Mouse (Mus musculus) liver (tissue): Measurements from ENCODE around the gene Tmx2.

Source experiments
- DNase-seq: peaks from one replicate; pipeline ENCODE4 v3.0.0-alpha.2; 2020; ENCODE audit warnings: mixed read lengths

Gene Tmx2

DNA sequence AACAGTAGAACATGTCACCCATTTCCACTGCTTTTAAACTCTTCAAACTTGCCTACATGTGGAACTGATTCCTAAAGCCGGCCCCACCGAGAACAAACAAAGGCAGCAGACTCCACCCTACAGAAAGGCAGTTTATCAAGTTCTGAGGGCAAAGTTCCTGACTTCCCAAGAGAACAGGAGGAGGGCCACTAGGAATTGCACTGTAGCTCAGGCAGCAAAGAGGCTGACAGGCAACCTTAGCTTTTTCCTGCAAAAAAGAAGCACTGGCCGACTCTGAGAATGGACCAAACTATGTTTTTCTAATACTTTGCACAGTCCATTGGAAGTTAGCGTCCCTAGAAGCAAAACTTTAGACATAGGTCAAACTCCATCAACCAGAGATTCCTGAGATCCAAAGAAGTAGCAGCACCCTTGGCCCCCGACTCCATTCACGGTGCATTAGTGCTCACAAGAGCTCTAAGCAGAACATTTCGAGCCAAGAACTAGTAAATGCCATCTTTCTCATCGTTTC, 42.7 kb downstream of the Tmx2 start:
- peak; percentile 14 for DNase-seq

DNA sequence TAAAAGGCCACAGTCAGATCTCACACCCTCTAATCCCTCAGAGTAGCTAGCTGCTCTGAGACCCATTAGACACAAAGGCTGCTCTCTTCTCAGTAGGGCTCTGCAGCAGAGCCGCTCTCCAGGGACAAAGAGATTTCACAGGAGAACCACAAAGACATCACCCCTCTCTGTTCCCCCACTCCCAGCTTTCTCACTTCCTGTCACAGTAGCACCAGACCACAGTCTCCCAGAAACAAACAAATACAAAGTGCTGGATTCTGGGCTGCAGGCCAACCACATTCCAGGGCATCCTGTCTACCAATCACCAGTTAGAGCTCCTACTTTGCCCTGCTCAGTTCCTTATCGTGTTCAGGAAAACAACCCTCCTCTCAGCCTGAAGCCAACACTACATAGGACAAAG, 43.3 kb downstream of the Tmx2 start:
- peak; percentile 60 for DNase-seq

DNA sequence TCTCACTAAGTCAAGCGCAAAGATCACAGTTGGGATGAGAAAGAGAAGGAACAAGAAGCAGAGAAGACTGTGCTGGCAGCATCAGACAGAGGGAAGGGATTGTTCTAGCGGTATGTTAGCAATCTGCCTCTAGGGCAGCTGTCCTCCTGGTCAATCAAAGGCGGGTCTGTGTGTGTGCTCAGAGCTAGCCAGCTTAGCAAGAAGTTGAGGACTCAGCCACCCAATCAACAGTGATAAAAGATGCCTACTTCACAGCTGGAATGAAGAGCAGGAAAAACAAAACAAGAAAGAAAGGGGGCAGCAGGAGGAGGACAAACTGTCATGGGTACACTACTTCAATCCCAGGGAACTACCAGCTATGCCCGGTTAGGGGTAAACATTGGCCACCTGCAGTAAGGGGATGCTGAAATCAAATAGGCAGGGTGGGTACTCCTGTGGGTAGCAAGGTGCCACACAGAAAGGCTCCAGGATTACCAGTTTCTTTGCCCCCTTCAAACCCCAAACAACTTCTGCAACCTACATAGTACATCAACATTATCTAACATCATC, 43.9 kb downstream of the Tmx2 start:
- DNase-seq = peak; percentile 13

DNA sequence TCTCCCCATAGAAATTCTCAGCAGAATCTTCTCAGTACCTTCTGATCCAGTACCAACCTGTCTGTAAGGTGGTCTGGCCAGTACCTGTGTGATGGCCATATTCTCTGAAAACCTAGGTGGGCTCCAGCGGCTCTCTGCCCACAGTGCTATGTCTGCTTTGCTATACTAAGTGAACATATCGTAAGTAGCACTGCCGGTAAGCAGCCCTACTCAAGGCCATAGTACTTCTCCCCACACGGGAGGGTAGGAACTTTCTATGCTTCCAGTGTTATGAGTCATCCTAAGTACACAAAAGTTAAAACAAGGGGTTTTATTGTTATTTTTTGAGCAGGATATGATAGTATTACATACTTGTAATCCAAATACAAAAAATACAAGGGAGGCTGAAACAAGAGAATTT, 44.9 kb downstream of the Tmx2 start:
- DNase-seq = no peak

DNA sequence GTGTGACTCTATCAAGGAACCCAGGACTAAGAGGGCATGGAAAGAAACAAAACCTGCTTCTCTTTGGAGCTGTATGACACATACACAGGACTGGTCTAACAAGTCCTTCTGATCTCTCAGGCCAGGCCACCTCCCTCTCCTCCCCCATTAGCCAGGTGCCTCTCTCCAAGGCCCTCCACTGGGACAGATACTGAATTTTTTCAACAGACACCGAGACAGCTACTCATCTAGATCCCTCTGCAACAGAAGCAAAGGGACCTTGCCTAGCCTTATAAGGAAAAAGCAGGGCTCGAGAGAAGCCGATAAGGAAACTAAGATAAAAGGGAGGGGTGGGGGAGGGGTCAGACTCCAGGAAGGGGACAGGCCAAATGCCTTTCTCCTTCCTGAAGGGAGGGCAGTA, 45.9 kb downstream of the Tmx2 start:
- DNase-seq = peak; percentile 62

DNA sequence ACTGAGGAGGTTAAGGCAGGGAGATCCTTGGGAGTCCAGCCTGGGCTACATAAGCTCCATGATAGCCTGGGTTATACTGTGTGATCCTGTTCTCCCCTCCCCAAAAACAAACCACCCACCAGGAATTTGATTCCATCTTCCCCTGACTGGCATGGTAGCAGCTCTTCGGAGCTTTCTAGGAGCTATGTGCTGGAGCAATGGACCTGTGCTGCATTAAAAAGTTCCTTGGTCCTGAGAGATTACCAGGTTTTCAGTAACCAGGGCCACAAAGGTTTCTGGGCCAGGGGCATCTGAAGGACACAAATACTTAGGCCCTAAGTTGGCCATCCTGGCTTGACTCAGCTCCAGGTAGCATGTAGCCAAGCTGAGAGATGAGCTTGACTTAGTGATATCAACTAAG, 46.9 kb downstream of the Tmx2 start:
- no peak for DNase-seq

DNA sequence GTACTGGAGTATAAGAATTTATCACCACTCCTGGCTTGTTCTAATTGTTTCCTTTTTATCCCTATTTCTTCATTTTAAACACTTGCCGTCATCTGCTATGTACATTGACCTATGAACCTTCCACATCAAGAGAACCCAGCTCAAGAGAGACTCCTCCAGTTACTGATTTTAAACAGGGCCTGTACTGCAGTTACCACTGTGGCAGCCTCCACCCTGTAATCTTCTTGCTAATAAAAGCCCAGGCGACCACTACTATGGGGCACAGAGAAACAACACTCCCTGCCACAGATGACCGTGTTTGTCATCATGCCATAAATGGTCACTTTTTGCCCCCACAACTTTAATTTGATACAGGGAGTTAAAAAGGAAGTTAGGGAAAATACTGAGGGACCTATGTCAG, 51.9 kb downstream of the Tmx2 start:
- no peak for DNase-seq

DNA sequence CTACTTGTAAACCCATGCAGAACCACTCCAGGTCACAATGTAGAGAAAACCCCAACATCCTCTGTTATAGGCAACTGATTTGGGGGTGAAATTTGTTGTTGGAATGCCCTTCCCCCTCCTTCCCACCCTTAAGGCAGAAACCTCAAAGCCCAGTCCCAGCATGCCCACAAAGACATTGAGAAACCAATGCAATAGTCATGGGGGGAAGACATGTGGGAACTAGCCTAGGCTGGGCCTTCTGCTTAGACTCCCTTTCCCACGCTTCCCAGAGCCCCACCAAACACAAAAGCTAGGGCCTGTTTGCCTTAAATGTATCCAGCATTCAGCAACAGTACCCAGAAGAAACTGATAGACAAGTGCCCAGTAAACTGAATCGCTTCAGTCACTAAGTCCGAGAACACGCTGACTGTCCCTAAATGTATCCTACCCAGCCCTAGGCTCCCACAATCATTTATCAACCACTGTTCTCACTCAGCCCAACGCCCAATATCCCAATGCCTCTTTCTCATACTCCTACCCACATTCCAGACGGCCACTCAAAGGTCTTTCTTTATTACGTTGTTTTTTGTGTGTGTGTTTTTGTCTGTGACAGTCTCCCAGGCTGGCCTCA, 52.5 kb downstream of the Tmx2 start:
- DNase-seq = no peak

DNA sequence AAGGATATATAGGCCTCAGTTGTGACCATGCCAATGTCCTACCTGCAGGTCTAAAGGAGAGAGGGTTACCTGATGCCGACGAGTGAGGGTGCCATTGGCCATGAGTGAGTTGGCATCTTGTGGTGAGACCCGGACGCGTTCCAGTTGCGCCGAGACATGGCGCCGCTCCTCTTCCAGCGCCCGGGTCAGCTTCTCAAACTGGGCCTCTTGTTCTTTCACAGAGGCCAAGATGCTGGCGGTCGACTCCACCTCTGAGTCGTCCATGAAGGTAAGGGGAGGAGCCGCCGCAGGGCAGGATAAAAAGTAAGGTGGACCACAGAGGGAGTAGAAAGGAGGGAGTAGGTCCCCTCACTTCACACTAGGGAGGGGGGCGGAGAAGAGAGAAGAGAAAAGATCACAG, 54.7 kb downstream of the Tmx2 start:
- no peak for DNase-seq

DNA sequence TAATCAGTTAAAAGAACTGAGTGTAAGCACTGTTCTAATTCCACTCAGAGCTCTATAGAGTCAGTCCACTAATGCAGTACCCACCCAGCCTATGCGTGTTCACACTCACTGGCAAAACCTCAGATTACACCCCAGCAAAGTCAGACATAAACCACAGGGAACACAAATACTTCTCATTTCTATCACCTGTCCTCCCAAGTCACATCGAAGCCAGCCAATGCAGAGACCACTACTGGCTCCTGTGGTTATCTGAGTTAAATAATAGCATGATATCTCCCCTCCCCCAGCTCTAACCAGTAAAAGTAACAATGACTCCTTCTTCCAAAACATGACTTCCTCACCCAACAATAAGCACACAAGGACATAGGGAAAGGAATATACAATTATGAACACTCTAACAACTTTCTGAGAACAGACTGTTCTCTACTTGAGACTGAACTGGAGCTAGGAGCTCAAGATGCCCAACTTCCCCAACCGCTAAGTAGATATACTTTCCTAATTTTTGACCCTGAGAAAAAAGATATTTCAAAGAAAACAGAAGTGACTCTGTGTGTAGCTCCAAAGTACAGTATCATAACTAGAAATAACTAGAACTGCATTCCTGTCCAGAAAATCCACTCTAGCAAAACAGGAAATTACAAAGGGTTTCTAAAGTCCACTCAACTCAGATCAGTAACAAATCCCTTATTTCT, 55.4 kb downstream of the Tmx2 start:
- DNase-seq = no peak

DNA sequence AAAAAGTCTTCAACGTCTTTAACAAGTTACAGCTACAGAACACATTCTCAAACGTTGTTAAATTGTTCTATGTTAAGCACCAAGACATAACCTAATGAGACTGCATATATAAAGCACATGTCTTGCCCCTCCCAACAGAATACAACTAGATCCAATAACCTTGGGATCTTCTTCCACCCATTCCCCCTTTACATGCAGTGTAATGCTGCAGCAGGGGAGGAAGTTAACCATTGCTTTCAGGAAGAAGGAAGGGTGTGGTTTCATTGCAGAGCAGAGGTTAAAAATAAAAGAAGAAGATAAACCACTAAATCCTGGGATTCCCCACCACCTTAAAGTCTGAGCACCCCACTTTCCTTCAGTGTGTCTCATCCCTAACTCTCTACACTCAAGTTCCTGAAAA, 56.3 kb downstream of the Tmx2 start:
- DNase-seq = no peak
